Comparison of ENCODE assay signal across 28 mouse cellular contexts in the genomic region with DNA sequence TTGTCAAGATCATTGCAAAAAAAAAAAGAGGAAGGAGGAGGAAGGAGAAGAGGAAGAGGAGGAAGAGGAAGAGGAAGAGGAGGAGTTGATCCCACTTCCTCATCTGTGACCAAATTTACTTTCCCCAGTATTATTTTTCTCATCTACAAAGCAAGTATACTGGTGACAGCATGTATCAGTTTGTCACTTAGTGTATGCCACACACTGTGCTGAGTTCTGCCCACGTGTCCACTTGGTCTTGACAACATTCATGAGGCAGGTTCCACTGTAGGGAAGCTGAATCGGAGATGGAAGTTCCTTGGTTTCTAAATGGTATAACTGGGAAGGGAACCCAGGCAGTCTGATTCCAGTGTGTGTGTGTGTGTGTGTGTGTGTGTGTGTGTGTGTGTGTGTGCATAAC.
DNase-seq lines count a peak whose midpoint lies in the region; ATAC-seq and TF ChIP-seq lines count a peak whose summit lies in the region.
"Had no signal": no experiment of that assay in that cellular context is flagged by ENCODE, and none has a peak within 500 bp of the region (broad histone marks: within the 10 kb centered on the region; RNA-seq: fewer than 3 reads in every experiment).

No protein-coding gene starts in this region.

- no peaks in the 10 kb centered on the region for H3K9me3 ChIP-seq in heart, embryonic 10.5 days
- H3K9me3 ChIP-seq in liver, embryonic 15.5 days (replicated peaks): no peaks in the 10 kb centered on the region
- no peaks in the 10 kb centered on the region for H3K9me3 ChIP-seq in midbrain, postnatal 0 days (ENCODE audit: low read length)
- H3K9me3 ChIP-seq: embryonic facial prominence, embryonic 13.5 days; embryonic facial prominence, embryonic 15.5 days; forebrain, embryonic 10.5 days; forebrain, embryonic 12.5 days; G1E had no signal

- WGBS in heart, embryonic 10.5 days: 76% methylated on average over 2 of the region's 2 CpGs
- WGBS in liver, embryonic 15.5 days (ENCODE audit: insufficient replicate concordance): 44% methylated on average over 2 of the region's 2 CpGs
- WGBS in midbrain, postnatal 0 days: 72% methylated on average over 2 of the region's 2 CpGs

- no peaks in the 10 kb centered on the region for H3K36me3 ChIP-seq in heart, embryonic 10.5 days
- no peaks in the 10 kb centered on the region for H3K36me3 ChIP-seq in liver, embryonic 15.5 days (replicated peaks)
- H3K36me3 ChIP-seq in midbrain, postnatal 0 days (ENCODE audit: insufficient read depth, low read length): no peaks in the 10 kb centered on the region
- H3K36me3 ChIP-seq: embryonic facial prominence, embryonic 13.5 days; embryonic facial prominence, embryonic 15.5 days; forebrain, embryonic 10.5 days; forebrain, embryonic 12.5 days; G1E had no signal

- intact Hi-C loops in left cerebral cortex, postnatal 36 days (cut with DNase I): no loop called here

- peak; percentile 92 for DNase-seq in heart, adult 11 months
- no peak for DNase-seq in heart, embryonic 10.5 days (ENCODE audit: low spot score)
- no peak for DNase-seq in liver
- no peak for DNase-seq in midbrain, postnatal 0 days (ENCODE audit: low spot score)
- DNase-seq in left cerebral cortex, postnatal 36 days (ENCODE audit: low spot score in 2 of 2): no peak
- DNase-seq: adrenal gland, adult 8-10 months; adrenal gland, postnatal 14 days; adrenal gland, postnatal 36 days; B cell, adult 2 months; cerebellum, adult 11 months; cerebellum, adult 18-20 months; cerebellum, adult 8-10 months; cerebellum, adult 9-11 months; cerebellum, postnatal 14 days; cerebellum, postnatal 36 days; embryo, embryonic 11 days had no signal

- no peak overlapping the region for H3K27ac ChIP-seq in heart, embryonic 10.5 days
- H3K27ac ChIP-seq in liver, embryonic 15.5 days (replicated peaks): no peak overlapping the region
- no peak overlapping the region for H3K27ac ChIP-seq in midbrain, postnatal 0 days (ENCODE audit: low read depth, low read length)
- H3K27ac ChIP-seq: embryonic facial prominence, embryonic 13.5 days; embryonic facial prominence, embryonic 15.5 days; forebrain, embryonic 10.5 days; forebrain, embryonic 12.5 days had no signal

- no peak for TF ChIP-seq CTCF in midbrain, postnatal 0 days (IDR thresholded peaks at IDR 0.05)

- H3K4me2 ChIP-seq in liver, embryonic 15.5 days: no peak overlapping the region
- H3K4me2 ChIP-seq in midbrain, postnatal 0 days (ENCODE audit: low read depth, low read length, poor library complexity, severe bottlenecking): no peak overlapping the region
- H3K4me2 ChIP-seq: embryonic facial prominence, embryonic 13.5 days; embryonic facial prominence, embryonic 15.5 days; forebrain, embryonic 12.5 days had no signal

- H3K4me1 ChIP-seq in heart, embryonic 10.5 days: no peaks in the 10 kb centered on the region
- H3K4me1 ChIP-seq in liver, embryonic 15.5 days (replicated peaks): no peaks in the 10 kb centered on the region
- no peaks in the 10 kb centered on the region for H3K4me1 ChIP-seq in midbrain, postnatal 0 days (ENCODE audit: insufficient read depth, low read length)
- H3K4me1 ChIP-seq: embryonic facial prominence, embryonic 13.5 days; embryonic facial prominence, embryonic 15.5 days; forebrain, embryonic 10.5 days; forebrain, embryonic 12.5 days had no signal

- H3K9ac ChIP-seq in liver, embryonic 15.5 days: no peak overlapping the region
- no peak overlapping the region for H3K9ac ChIP-seq in midbrain, postnatal 0 days (replicated peaks; ENCODE audit: low read length, poor library complexity, severe bottlenecking)
- H3K9ac ChIP-seq: embryonic facial prominence, embryonic 13.5 days; embryonic facial prominence, embryonic 15.5 days; forebrain, embryonic 12.5 days had no signal

- 0 out of 2 replicates have a peak, but pooled peaks have one; percentile 31 for ATAC-seq in liver, embryonic 15.5 days (ENCODE audit: insufficient read depth)
- peak; percentile 24; the same call in 1 of the 2 replicates for ATAC-seq in megakaryocyte, adult 5-6 weeks (ENCODE audit: poor library complexity, severe bottlenecking)
- ATAC-seq in midbrain, postnatal 0 days (ENCODE audit: low FRiP score): no peak
- ATAC-seq: activated CD4-positive, CD25-positive, alpha-beta regulatory T cell, adult 4 months; CD4-positive, CD25-positive, alpha-beta regulatory T cell, adult 4 months; forebrain, embryonic 14.5 days; Patski had no signal

- H3K4me3 ChIP-seq in heart, embryonic 10.5 days: no peak overlapping the region
- H3K4me3 ChIP-seq in liver, embryonic 15.5 days (replicated peaks): no peak overlapping the region
- no peak overlapping the region for H3K4me3 ChIP-seq in midbrain, postnatal 0 days (ENCODE audit: low read depth, low read length)
- H3K4me3 ChIP-seq: embryonic facial prominence, embryonic 13.5 days; embryonic facial prominence, embryonic 15.5 days; erythroblast, embryonic 14.5 days; forebrain, embryonic 10.5 days; forebrain, embryonic 12.5 days had no signal

- no peaks in the 10 kb centered on the region for H3K27me3 ChIP-seq in heart, embryonic 10.5 days (ENCODE audit: insufficient read depth, poor library complexity, severe bottlenecking)
- no peaks in the 10 kb centered on the region for H3K27me3 ChIP-seq in liver, embryonic 15.5 days
- H3K27me3 ChIP-seq in midbrain, postnatal 0 days (ENCODE audit: insufficient read depth, low read length): no peaks in the 10 kb centered on the region
- H3K27me3 ChIP-seq: embryonic facial prominence, embryonic 13.5 days; embryonic facial prominence, embryonic 15.5 days; forebrain, embryonic 12.5 days; Patski had no signal
